Mouse (Mus musculus): ENCODE measurements around the gene Nphp4.

Nphp4 gene

GRCm38 (mm10) chr4:152477466-152478223 lies 1.1 kb downstream of the Nphp4 start, which contains the start of gene Kcnab2:
Gene Kcnab2 (minus strand): TSS chr4:152477871.
- peak; percentile 99 for DNase-seq (ENCODE audit: low read depth, low spot score)

DNA sequence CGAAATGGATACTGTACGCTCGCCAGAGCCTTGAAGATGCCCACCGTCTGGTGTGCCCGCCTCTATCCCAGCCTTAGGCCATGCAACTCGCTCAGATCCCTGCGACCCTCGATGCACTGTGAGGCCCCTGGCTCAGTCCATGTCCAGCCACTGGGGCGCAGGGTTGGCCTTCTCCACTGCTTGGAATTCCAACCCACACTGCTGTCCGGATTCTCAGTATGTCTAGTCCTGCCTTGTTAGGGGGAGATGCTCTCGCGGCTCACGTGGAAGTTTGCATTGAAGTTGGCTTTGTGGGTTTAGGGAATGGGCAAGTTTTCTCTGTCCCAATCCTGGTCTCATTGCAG lies 1.7 kb downstream of the Nphp4 start:
- no peak for DNase-seq (ENCODE audit: low read depth, low spot score)

- no peak for DNase-seq (ENCODE audit: low read depth, low spot score)
Measured at GRCm38 (mm10) chr4:152480426-152480825, 3.9 kb downstream of the Nphp4 start.

DNA sequence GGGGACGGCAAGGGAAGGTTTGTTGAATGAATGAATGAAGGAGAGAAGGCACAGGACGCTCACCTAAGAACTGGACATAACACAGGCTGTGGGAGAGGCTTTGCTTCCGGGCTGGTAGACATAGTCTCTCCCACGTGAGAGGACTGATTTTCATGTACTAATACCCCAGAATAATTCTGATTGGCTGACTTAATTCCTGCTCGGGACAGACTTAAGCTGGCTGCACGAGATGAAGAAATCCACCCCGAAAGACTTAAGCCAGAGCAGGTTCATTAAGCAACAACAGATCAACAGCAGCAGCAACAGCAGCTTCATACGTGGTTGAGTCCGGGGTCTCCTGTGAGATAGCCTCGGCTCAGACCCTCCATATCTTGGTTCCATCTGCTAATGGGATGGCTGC lies 11.5 kb downstream of the Nphp4 start:
- no peak for DNase-seq (ENCODE audit: low read depth, low spot score)

- DNase-seq (ENCODE audit: low read depth, low spot score), result no peak
Measured at GRCm38 (mm10) chr4:152490311-152490710, 13.8 kb downstream of the Nphp4 start.

GRCm38 (mm10) chr4:152491250-152491899 lies 14.9 kb downstream of the Nphp4 start:
- DNase-seq (ENCODE audit: low read depth, low spot score), result peak; percentile 90

- DNase-seq (ENCODE audit: low read depth, low spot score), result no peak
Measured at GRCm38 (mm10) chr4:152494360-152494879, 17.9 kb downstream of the Nphp4 start.

DNA sequence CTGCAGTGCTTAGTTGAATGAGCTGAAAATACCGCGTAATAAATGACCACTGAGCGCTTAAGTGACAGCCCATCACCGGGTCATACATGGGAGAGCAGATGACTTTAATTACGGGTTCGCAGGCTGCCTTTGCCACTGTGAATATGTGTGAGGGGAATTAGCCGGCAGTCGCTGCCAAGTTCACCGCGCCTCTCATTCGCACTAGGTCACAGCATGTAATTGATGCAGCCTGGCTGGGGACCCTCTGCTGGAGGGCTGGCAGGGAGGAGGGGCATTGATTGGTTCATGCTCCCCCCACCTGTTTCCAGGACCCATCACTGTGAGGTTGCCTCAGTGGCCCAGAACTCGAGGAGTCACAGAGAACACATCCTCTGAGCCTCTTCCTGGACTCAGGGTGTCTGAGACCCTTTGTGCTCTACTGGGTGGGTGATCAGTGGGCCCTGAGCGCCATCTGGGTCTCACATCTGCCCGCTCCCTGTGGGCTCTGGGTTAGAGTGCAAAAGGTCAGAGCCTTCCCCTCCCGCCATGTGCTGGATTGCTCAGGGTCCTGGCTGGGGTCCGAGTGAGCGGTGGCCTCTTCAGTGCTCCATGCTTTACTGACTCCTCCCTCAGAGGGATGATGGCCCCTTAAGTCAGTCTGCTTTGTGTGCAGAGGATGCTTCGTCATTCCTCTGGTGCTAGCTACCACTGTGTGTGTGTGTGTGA lies 35.9 kb downstream of the Nphp4 start:
- no peak for DNase-seq (ENCODE audit: low read depth, low spot score)

DNA sequence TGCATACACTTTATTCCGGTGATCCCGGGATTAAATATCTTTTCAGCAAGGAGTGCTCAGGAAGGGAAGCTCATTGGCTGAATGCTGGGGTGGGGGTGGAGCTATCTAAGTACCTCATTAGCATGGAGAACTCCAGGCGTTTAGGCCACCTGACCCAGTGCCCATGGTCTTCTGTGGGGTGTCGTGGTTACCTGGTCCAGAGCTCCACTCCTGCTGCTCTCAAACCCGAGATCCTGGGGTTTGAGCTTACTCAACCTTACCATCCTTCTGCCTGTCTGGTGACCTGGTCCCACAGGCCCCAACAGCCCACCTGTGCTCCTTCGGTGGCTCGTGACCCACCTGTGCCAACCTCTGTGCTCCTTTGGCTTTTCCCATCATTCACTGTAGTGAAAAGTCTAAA lies 38.4 kb downstream of the Nphp4 start:
- DNase-seq (ENCODE audit: low read depth, low spot score), result no peak

- DNase-seq (ENCODE audit: low read depth, low spot score), result no peak
Measured at GRCm38 (mm10) chr4:152519106-152519505, 42.6 kb downstream of the Nphp4 start.

DNA sequence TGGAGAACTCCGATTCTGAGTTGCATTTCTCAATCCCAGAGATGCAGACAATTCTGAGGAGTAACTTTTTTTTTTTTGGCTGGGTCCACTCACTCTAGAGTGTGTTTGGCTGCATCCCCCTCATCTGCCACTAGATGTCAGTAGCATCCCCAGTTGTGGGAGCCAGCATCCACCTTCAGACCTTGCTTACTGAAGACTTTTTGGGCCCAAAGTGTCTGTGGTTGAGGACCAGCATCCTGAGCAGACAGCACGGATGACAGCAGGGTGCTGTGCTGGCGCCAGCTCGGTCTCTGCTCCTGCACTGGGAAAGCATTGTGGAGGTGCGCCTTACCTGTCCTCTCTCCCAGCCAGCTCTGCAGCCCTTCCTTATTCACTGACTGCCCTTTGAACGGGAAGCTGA lies 43.6 kb downstream of the Nphp4 start:
- DNase-seq (ENCODE audit: low read depth, low spot score), result peak; percentile 75

DNA sequence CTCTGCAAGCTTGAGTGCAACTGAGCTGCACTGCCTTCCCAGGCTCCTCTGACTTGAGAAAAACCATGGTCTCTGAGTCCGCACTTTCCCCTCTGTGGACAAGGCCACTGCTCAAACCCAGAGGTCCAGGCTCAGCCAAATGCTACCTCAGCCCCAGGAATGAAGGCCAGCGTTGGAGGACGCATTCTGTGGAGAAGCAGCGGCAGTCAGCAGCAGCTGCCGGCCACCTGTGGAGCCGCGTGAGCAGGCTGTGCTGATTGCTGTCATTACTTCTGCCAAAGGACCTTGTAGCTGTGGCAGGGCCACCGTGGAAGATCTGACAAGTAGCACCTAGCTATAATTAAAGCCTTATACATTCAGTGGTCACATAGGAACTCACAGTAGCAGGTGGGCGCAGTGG lies 56.4 kb downstream of the Nphp4 start:
- no peak for DNase-seq (ENCODE audit: low read depth, low spot score)

- no peak for DNase-seq (ENCODE audit: low read depth, low spot score)
Measured at GRCm38 (mm10) chr4:152539756-152540155, 63.2 kb downstream of the Nphp4 start.

DNA sequence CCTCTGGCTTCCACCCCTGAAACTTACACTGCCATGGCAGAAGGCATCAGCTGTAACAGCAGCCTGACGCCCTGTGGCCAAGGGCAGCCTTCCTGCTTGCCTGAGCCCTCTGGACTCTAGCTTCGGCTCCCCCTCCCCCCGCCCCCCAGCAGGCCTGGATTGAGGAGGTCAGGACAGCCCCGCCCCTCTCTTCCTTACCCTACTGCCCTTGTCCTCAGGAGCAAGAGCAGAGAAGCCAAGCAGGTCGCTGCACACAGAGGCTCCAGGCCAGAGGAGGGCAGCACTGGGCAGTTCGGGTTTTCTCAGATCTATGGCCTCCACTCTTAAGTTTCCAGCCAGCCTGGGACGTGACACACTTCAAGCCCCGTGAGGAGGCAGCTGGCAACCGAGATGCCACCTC lies 64.7 kb downstream of the Nphp4 start:
- DNase-seq (ENCODE audit: low read depth, low spot score), result no peak

DNA sequence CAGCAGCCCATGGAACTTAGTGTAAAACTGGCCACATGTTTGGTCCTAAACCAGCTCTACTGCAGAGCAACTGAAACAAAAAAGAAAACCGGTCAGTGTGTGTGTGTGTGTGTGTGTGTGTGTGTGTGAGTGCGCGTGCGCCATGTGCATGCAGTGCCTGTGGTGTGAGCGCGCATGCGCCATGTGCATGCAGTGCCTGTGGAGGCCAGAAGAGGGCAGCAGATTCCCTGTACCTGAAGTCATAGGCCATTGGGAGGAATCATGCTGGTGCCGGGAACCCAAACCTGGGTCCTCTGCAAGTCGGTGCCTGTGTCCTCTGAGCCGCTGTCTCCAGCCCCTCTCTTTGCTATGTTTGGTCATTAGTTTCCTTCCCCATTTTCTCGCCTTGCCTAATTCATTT lies 65.9 kb downstream of the Nphp4 start:
- peak; percentile 8 for DNase-seq (ENCODE audit: low read depth, low spot score)

GRCm38 (mm10) chr4:152546481-152546880 lies 70.0 kb downstream of the Nphp4 start:
- DNase-seq (ENCODE audit: low read depth, low spot score), result no peak

GRCm38 (mm10) chr4:152547886-152548663 lies 71.6 kb downstream of the Nphp4 start:
- no peak for DNase-seq (ENCODE audit: low read depth, low spot score)

- no peak for DNase-seq (ENCODE audit: low read depth, low spot score)
Measured at GRCm38 (mm10) chr4:152549507-152550202, 73.1 kb downstream of the Nphp4 start.

DNA sequence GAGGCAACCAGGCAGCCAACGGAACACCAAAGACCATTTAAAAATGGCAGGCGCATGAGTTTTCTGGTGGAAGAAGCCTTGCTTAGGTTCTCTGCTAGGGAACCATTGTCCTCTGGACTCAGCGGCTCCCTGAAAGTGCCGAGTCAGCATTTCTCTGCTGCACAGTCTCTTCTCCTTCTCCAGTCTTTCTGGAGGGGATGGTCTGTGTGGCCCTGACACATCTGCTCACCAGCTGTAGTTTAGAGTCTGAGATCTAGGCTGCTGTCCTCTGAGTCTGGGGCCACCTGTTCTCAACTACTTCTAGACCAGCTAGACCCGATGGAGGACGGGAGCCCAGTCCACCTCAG lies 73.7 kb downstream of the Nphp4 start:
- no peak for DNase-seq (ENCODE audit: low read depth, low spot score)

DNA sequence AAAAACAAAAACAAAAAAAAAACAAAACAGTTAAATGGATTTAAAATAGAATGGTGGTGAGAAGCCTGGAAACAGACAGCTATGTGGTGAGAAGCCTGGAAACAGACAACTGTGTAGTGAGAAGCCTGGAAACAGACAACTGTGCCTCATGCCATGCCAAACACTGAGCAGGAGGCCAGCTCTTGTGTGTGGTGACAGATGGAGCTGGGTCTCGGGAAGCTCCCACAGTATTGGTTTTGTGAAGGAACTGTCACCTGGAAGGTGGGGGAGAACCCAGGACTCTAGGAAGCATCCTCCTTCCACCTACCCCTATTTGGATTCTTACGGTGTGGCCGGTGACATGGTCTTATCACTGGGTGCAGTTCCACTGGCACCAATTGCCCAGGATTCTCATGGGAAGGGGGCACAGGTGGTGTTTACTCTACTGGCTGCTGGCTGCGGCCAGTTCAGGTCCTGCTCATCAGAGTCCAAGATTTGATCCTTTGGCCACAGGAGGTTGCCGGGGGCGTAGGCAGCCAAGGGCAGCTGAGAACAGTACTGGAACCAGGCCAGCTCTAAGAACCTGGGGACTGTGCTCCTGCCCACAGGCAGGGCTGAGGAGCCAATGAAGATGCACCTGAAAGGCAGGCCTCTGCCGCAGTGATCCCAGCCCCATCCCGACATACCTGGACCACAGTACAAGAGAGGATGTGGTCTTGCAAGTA lies 77.2 kb downstream of the Nphp4 start:
- no peak for DNase-seq (ENCODE audit: low read depth, low spot score)

DNA sequence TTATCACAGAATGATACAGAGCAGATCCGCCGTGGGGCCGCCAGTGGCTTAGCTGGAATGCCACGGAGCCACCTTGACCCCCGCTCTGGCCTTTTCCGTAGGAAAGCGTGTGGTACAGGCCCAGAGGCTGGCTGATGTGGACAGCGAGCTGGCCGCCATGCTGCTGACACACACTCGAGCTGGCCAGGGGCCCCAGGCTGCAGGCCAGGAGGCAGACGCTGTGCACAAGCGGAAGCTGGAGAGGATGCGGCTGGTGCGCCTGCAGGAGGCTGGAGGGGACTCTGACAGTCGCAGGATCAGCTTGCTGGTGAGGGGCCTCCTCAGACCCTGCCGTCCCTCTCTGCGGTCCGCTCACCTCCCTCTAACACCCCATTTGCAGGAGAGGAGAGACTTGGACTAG lies 77.9 kb downstream of the Nphp4 start:
- DNase-seq (ENCODE audit: low read depth, low spot score), result no peak

All from CD4-positive, CD25-positive, alpha-beta regulatory T cell, adult 2 months (primary cell).